Mouse (Mus musculus) WW6 (cell line): Measurements from ENCODE around the gene Rprm.

Source experiments
- DNase-seq: peaks from one replicate; pipeline ENCODE4 v3.0.0-alpha.2; 2013; ENCODE audit warnings: low read depth, low spot score

The Rprm gene

GRCm38 (mm10) chr2:54085430-54086087 lies at the start of gene Rprm:
Rprm (minus strand) TSS chr2:54085552.
- DNase-seq = peak; percentile 75

- no peak for DNase-seq
Observed at GRCm38 (mm10) chr2:54119305-54119704, 34.0 kb upstream of the Rprm start.

- no peak for DNase-seq
Observed at GRCm38 (mm10) chr2:54118881-54119280, 33.5 kb upstream of the Rprm start.

- no peak for DNase-seq
Observed at GRCm38 (mm10) chr2:54111294-54111693, 25.9 kb upstream of the Rprm start.

- no peak for DNase-seq
Observed at GRCm38 (mm10) chr2:54106232-54106726, 20.9 kb upstream of the Rprm start.

DNA sequence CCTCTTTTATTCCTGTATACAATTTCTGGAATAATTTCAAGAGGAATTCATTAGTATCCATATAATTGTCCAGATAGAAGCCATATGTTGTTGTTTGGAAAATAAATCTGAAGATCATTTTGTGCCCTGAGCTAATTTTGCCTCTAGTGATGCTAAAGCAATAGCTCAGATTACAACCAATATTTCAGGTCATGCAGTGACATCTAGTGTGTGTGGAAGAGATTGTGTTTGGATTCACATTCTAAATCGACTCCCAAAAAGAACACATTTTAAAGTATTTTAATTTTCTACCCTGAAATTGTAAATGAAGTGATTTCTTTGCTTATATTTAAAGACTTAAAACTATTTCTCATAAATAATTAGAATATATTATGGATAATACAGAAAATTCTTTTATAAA lies 14.6 kb upstream of the Rprm start:
- DNase-seq = no peak

GRCm38 (mm10) chr2:54092616-54093015 lies 7.3 kb upstream of the Rprm start:
- no peak for DNase-seq

DNA sequence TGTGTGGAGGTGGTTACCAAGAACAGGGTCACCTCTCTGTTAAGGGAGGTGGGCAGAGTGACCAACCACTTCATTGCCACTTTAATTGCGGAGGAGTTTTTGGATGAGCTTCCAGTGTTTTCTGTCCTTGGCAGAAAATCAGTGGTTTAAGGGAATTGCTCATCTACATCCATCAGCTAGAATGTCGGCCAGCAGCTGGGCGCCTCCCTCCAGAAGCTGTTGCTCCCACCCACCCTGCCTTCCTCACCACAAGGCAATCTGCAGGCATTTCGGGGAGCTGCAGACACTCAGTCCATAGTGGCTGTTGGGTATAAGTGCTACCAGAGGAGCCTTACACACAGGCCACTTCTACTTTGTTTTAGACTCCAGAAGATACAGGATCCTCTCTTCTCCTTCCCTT lies 902 bp upstream of the Rprm start:
- DNase-seq = no peak

- no peak for DNase-seq
Observed at GRCm38 (mm10) chr2:54084737-54085429, 469 bp downstream of the Rprm start.

- no peak for DNase-seq
Observed at GRCm38 (mm10) chr2:54083861-54084736, 1.3 kb downstream of the Rprm start.

DNA sequence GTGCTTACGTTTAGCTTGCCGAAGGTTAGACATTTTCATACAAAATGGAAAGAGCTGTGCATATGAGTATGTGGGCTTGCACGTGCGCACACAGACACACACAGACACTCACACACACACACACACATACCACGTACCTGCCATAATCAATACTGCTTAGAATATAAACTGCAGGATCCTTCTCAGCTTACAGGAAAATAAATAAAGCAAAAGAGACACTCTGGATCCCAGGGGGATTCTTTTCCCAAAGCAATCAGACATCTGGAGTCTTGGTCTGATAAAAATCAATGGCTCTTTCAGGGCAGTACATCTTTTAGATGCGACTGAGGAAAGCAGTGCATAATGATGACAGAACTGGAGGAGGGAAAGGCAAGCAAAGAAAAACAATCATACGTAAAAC lies 6.4 kb downstream of the Rprm start:
- DNase-seq = no peak

DNA sequence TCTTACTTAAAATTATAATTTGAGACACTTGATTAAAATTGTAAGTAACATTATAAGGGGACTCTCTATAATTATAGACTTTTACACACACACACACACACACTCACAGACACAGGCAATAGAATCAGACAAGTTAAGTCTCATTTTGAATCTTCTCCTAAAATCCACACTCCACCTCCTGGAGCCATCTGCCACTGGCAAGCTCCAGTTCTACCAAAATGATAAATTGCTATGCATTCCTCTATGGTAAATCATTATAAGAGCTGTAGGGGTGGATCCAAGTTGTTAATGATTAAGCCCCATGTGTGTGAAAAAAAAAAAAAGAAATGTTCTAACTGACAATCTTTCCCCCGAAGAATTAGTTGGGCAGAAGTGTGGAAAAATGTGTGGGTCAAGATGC lies 13.8 kb downstream of the Rprm start:
- DNase-seq = no peak

DNA sequence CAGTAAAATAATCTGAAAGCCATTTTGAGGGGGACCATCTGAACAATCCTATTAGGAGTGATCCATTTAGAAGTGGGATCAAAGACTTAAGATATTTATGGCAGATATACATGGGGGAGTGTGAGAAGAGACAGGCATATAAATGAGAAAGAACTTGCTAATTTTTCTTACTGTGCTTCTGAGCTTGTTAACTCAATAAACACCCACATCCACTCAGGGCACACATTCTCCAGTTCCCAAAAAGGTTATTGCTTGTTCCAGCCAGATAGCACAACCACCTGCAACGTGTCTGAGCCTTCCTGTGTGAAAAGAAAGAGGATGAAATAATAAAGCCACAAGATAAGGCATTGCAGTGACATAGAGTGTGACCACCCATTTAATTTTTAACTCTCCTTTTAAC lies 22.9 kb downstream of the Rprm start:
- no peak for DNase-seq

DNA sequence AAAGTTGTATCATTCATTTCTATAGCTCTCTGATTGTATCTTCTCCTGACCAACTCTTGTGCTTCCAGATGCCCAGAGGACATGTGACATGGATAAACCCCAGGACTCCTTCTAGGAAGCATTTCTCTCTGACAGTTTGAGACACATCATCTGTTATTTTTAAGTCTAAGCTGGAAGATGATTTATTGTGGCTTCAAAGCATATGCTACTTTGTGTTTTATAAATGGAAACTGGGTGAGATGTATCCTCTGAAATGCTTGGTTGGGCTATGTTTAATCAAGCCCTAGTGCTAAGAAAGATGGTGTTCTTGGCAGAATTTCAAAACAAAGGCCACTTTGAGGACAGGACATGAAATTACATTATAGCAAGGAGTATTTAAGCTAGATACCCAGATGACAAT lies 24.3 kb downstream of the Rprm start:
- DNase-seq = no peak
